Mouse (Mus musculus) heart, embryonic 12.5 days (tissue): ENCODE measurements around the gene Apex1. TPM values are rescaled to one million over a fixed set of nuclear protein-coding genes. Genes with fewer than 3 reads are reported as not detected.
A peak's percentile ranks its signal among the peaks of the same experiment; 100 is the strongest.
"Not testable (repeated sequence)": the region's sequence is repeated elsewhere in the genome, so short reads cannot be mapped to it uniquely, and the experiment has no call there.

Experiments
- ATAC-seq: fragments of 200-750 bp; cut with Nextera tagmentation; 2 replicates; pipeline ENCODE4 v1.8.0; 2017; ENCODE audit warnings: moderate TSS enrichment, moderate library complexity; ENCODE audit not compliant: insufficient number of reproducible peaks, low FRiP score
- H3K27ac ChIP-seq: fragments of 300-500 bp; sonication (generic); 2 replicates; pipeline ENCODE4 v1.5.1; 2016; ENCODE audit warnings: mild to moderate bottlenecking, moderate library complexity; ENCODE audit not compliant: poor library complexity, severe bottlenecking
- H3K27me3 ChIP-seq: fragments of 300-500 bp; sonication (generic); replicated peaks from 2 replicates; pipeline ENCODE4 v1.6.1; 2016; ENCODE audit warnings: mild to moderate bottlenecking, moderate library complexity
- H3K36me3 ChIP-seq: fragments of 300-500 bp; sonication (generic); 2 replicates; pipeline ENCODE4 v1.6.1; 2016; ENCODE audit warnings: mild to moderate bottlenecking, moderate library complexity
- H3K4me1 ChIP-seq: fragments of 300-500 bp; sonication (generic); replicated peaks from 2 replicates; pipeline ENCODE4 v1.6.1; 2016; ENCODE audit warnings: mild to moderate bottlenecking
- H3K4me2 ChIP-seq: fragments of 300-500 bp; sonication (generic); 2 replicates; pipeline ENCODE4 v1.6.1; 2016; ENCODE audit warnings: mild to moderate bottlenecking, moderate library complexity
- H3K4me3 ChIP-seq: fragments of 300-500 bp; sonication (generic); 2 replicates; pipeline ENCODE4 v1.5.1; 2016; ENCODE audit warnings: mild to moderate bottlenecking
- H3K9ac ChIP-seq: fragments of 300-500 bp; sonication (generic); 2 replicates; pipeline ENCODE4 v1.6.1; 2016; ENCODE audit warnings: mild to moderate bottlenecking, moderate library complexity
- H3K9me3 ChIP-seq: fragments of 300-500 bp; sonication (generic); replicated peaks from 2 replicates; pipeline ENCODE4 v1.6.1; 2016; ENCODE audit warnings: mild to moderate bottlenecking, moderate library complexity
- WGBS: fragments of 180-500 bp; shearing (Covaris S2); methylation state at CpG from one replicate; pipeline ENCODE4 v1.1.7; 2016; 5-methylcytosine and 5-hydroxymethylcytosine counted together
- polyA plus RNA-seq: library from polyadenylated mRNA; unstranded; fragments of >200 nt; fragmentation: Nextera tagmentation; extraction: Ambion mirVana; gene quantifications from 2 replicates; pipeline ENCODE4 v1.2.1, GENCODE M21; 2016

Gene Apex1
- polyA plus RNA-seq, 1 experiment from 2014 or later, result 152 TPM

- no peaks in the 10 kb centered on the region for H3K9me3 ChIP-seq
- peak overlapping the region; percentile 96 for H3K4me2 ChIP-seq
- ATAC-seq, result no peak
- H3K36me3 ChIP-seq, result peaks cover 37% of the 10 kb centered on the region
- H3K27ac ChIP-seq, result peak overlapping the region; percentile 79
- peak overlapping the region; percentile 97 for H3K9ac ChIP-seq
- WGBS, result 13% methylated on average over 10 of the region's 10 CpGs
- H3K27me3 ChIP-seq, result no peaks in the 10 kb centered on the region
- peak overlapping the region; percentile 88 for H3K4me3 ChIP-seq
- H3K4me1 ChIP-seq, result peaks cover 22% of the 10 kb centered on the region
Observed at GRCm38 (mm10) chr14:50929951-50930350, 5.2 kb downstream of the Apex1 start.

DNA sequence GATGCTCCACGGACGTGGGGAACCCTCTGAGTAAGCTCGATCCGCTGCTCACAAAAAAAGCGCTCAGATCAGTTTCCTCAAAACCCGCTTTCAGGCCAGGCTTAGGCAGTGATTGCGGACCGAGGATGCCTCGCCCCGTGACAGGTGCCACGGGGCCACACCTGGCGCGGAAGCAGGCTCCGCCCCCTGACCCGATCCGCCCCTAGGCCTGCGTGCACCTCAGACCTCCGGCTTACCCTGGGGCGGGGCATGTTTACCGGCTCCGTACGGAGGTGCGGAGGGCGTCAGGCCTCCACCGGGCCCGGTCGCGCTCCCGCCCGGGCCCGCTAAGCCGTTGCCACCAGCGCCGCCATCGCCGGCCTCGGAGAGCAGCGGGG, 5.6 kb downstream of the Apex1 start:
- H3K36me3 ChIP-seq, result peaks cover 37% of the 10 kb centered on the region
- peak overlapping the region; percentile 96 for H3K4me2 ChIP-seq
- peaks cover 22% of the 10 kb centered on the region for H3K4me1 ChIP-seq
- peak overlapping the region; percentile 97 for H3K9ac ChIP-seq
- peak overlapping the region; percentile 88 for H3K4me3 ChIP-seq
- 4% methylated on average over 38 of the region's 38 CpGs for WGBS
- peak; percentile 71 for ATAC-seq
- peak overlapping the region; percentile 79 for H3K27ac ChIP-seq
- no peaks in the 10 kb centered on the region for H3K27me3 ChIP-seq
- no peaks in the 10 kb centered on the region for H3K9me3 ChIP-seq

GRCm38 (mm10) chr14:50930754-50931492, 6.2 kb downstream of the Apex1 start, which contains the start of the genes Pip4p1 and Pnp:
Gene Pip4p1, minus strand, starts transcription at chr14:50930856.
Gene Pnp, plus strand, starts transcription at chr14:50931082.
- H3K36me3 ChIP-seq, result peaks cover 37% of the 10 kb centered on the region
- peak within 1 kb of the TSS; percentile 86 for H3K27ac ChIP-seq
- no peaks in the 10 kb centered on the region for H3K9me3 ChIP-seq
- peak within 1 kb of the TSS; percentile 96 for H3K4me2 ChIP-seq
- H3K4me1 ChIP-seq, result peaks cover 17% of the 10 kb centered on the region
- no peaks in the 10 kb centered on the region for H3K27me3 ChIP-seq
- peak within 1 kb of the TSS; percentile 97 for H3K9ac ChIP-seq
- under 1% methylated on average over 68 of the region's 68 CpGs for WGBS
- peak; percentile 99 for ATAC-seq
- H3K4me3 ChIP-seq, result peak within 1 kb of the TSS; percentile 88

DNA sequence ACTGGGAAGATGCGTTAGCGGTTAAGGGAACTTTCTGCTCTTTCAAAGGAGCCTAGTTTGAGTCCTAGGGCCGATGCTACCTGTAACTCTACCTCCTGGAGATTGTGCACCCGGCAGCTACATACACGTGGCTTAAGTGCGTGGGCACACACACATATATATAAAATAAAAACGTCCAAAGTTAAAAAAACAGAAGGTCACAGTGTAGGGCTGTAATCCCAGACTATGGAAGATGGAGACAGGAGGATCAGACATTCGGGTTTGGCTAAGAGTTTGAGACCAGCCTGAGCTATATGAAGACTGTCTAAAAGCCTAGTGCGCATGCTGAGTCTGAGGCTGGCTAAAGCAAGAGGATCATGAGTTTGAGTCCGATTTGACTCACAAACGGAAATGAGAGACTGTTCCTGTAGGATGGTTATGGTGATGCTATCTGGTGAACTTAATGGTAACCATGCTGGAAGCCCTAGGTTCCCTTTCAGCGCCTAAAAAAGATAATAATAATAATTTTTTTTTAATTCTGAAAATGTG, 6.8 kb downstream of the Apex1 start:
- H3K4me1 ChIP-seq, result peaks cover 13% of the 10 kb centered on the region
- peak overlapping the region; percentile 86 for H3K27ac ChIP-seq
- H3K9me3 ChIP-seq, result no peaks in the 10 kb centered on the region
- peaks cover 31% of the 10 kb centered on the region for H3K36me3 ChIP-seq
- 12% methylated on average over 12 of the region's 12 CpGs for WGBS
- ATAC-seq, result no peak
- H3K27me3 ChIP-seq, result no peaks in the 10 kb centered on the region
- peak overlapping the region; percentile 71 for H3K4me2 ChIP-seq
- peak overlapping the region; percentile 70 for H3K9ac ChIP-seq
- peak overlapping the region; percentile 88 for H3K4me3 ChIP-seq

- H3K36me3 ChIP-seq, result no peaks in the 10 kb centered on the region
- no peaks in the 10 kb centered on the region for H3K4me1 ChIP-seq
- H3K4me2 ChIP-seq, result no peak overlapping the region
- ATAC-seq, result no peak
- 53% methylated on average over 1 of the region's 1 CpGs for WGBS
- no peaks in the 10 kb centered on the region for H3K27me3 ChIP-seq
- H3K27ac ChIP-seq, result no peak overlapping the region
- H3K9ac ChIP-seq, result no peak overlapping the region
- H3K4me3 ChIP-seq, result no peak overlapping the region
- no peaks in the 10 kb centered on the region for H3K9me3 ChIP-seq
Observed at GRCm38 (mm10) chr14:50936649-50937048, 11.9 kb downstream of the Apex1 start.

GRCm38 (mm10) chr14:50938119-50938908, 13.5 kb downstream of the Apex1 start:
- no peak for ATAC-seq
- no peaks in the 10 kb centered on the region for H3K27me3 ChIP-seq
- WGBS, result 77% methylated on average over 3 of the region's 3 CpGs
- H3K27ac ChIP-seq, result no peak overlapping the region
- H3K4me2 ChIP-seq, result no peak overlapping the region
- H3K9me3 ChIP-seq, result no peaks in the 10 kb centered on the region
- H3K9ac ChIP-seq, result no peak overlapping the region
- no peaks in the 10 kb centered on the region for H3K4me1 ChIP-seq
- no peak overlapping the region for H3K4me3 ChIP-seq
- H3K36me3 ChIP-seq, result no peaks in the 10 kb centered on the region

GRCm38 (mm10) chr14:50938940-50939339, 14.2 kb downstream of the Apex1 start:
- no peak for ATAC-seq
- H3K27me3 ChIP-seq, result no peaks in the 10 kb centered on the region
- 36% methylated on average over 2 of the region's 2 CpGs for WGBS

DNA sequence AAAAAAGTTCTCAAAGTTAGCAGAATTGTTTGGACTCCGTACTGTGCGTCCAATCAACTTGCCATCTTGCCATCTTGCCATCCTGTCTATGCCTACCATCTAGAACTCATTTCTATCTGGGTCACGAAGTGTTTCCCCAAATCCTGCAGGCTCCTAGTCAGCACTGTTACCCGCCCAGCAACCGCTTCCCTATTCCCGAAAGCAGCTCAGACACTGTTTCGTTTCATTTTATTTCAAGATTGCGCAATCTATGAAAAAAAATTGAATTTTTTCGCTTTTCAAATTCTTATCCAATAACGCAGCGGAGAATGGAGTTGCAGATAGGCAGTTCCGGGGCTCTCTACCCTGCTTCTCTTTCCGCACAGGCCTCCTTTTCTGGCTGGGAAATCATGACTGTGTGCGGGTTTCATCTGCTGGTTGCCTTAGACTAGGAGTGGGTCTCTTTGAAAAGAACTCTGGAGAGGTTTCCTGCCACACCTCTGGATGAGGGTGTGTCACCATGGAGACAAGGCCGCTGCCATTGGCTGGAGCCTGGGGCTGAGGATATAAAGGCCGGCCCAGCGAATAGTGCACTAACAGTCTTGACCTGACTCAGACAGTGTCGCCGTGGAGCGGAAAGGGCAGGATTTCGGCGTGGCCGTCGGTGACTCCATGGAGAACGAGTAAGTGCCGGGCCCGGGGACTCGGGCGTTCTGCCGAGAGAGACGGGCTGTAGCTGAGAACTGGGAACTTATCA, 19.3 kb downstream of the Apex1 start, which contains the start of gene Gm49342:
Gm49342 (plus strand) TSS at position 586 of the 736 bp plus-strand sequence.
- Histone ChIP-seq H3K4me1 (peaks cover 9% of the 10 kb centered on the region), H3K9ac (peak within 1 kb of the TSS; percentile 69), H3K9me3 (no peaks in the 10 kb centered on the region), H3K36me3 (peaks cover 4% of the 10 kb centered on the region; the same call in 1 of the 2 replicates), H3K27ac (peak within 1 kb of the TSS; percentile 94), H3K4me3 (peak within 1 kb of the TSS; percentile 49), H3K4me2 (peak within 1 kb of the TSS; percentile 81), H3K27me3 (no peaks in the 10 kb centered on the region)
- 16% methylated on average over 31 of the region's 31 CpGs for WGBS
- peak; percentile 98 for ATAC-seq

More at GRCm38 (mm10) chr14:50938940-50939339, 14.2 kb downstream of the Apex1 start:
- no peaks in the 10 kb centered on the region for H3K36me3 ChIP-seq
- no peak overlapping the region for H3K4me3 ChIP-seq
- no peak overlapping the region for H3K4me2 ChIP-seq
- H3K9ac ChIP-seq, result no peak overlapping the region
- no peaks in the 10 kb centered on the region for H3K9me3 ChIP-seq
- 0 out of 2 replicates have a peak, but pooled peaks cover 2% of the 10 kb centered on the region for H3K4me1 ChIP-seq
- no peak overlapping the region for H3K27ac ChIP-seq

- H3K4me1 ChIP-seq, H3K36me3 ChIP-seq, H3K9me3 ChIP-seq, H3K27me3 ChIP-seq: not testable (repeated sequence)
- H3K27ac ChIP-seq, result peak overlapping the region; percentile 94
- H3K4me3 ChIP-seq, result peak overlapping the region; percentile 49
- peak overlapping the region; percentile 69 for H3K9ac ChIP-seq
- peak; percentile 94 for ATAC-seq
- peak overlapping the region; percentile 81 for H3K4me2 ChIP-seq
- WGBS, result 1% methylated on average over 15 of the region's 15 CpGs
Observed at GRCm38 (mm10) chr14:50944668-50945033, 19.9 kb downstream of the Apex1 start.

- H3K4me3 ChIP-seq, result peak overlapping the region; percentile 49
- H3K36me3 ChIP-seq, ATAC-seq, H3K27me3 ChIP-seq, H3K4me1 ChIP-seq, H3K9me3 ChIP-seq: not testable (repeated sequence)
- peak overlapping the region; percentile 81 for H3K4me2 ChIP-seq
- H3K9ac ChIP-seq, result peak overlapping the region; percentile 69
- WGBS, result 12% methylated on average over 6 of the region's 6 CpGs
- peak overlapping the region; percentile 94 for H3K27ac ChIP-seq
Observed at GRCm38 (mm10) chr14:50945081-50945480, 20.3 kb downstream of the Apex1 start.
